Mouse (Mus musculus): ENCODE measurements around the gene Zfp993.
"Not testable (repeated sequence)": the region's sequence is repeated elsewhere in the genome, so short reads cannot be mapped to it uniquely, and the experiment has no call there.

GRCm38 (mm10) chr4:146579905-146580873, 30.6 kb upstream of the Zfp993 start:
- not testable (repeated sequence) for TF ChIP-seq POLR2A (IDR thresholded peaks at IDR 0.05; ENCODE audit: borderline replicate concordance, extremely low read depth, low read depth, low read length); CTCF (IDR thresholded peaks at IDR 0.05; ENCODE audit: insufficient read depth, low read length)

Measured in lung, adult 2 months (tissue).